Mouse (Mus musculus) thymus, adult 2 months (tissue): ENCODE measurements around the gene Afap1.

Source experiments
- CTCF ChIP-seq: fragments of 200-500 bp; IDR thresholded peaks from 2 replicates; pipeline ENCODE4 v1.5.1; 2012; ENCODE audit warnings: mild to moderate bottlenecking, control low read depth, low read length, moderate library complexity, borderline replicate concordance; ENCODE audit not compliant: control insufficient read depth, poor library complexity, insufficient read depth; ENCODE audit errors: extremely low read depth
- POLR2A ChIP-seq: fragments of 200-500 bp; IDR thresholded peaks from 2 replicates; pipeline ENCODE4 v1.6.1; 2012; ENCODE audit warnings: mild to moderate bottlenecking, low read length, control low read depth, moderate library complexity; ENCODE audit not compliant: control insufficient read depth, poor library complexity, insufficient read depth; ENCODE audit errors: extremely low read depth

- TF ChIP-seq CTCF: no peak
- no peak for TF ChIP-seq POLR2A
These were observed 77.4 kb downstream of the Afap1 start for GRCm38 (mm10) chr5:35970380-35971105.
